Mouse (Mus musculus): ENCODE measurements at regions not wholly inside any gene's neighbourhood (a gene's known extent, or its start where the extent isn't known, plus 50 kb on each side); places are given as distances from the start of the nearest gene placed in this dataset.
A peak's percentile ranks its signal among the peaks of the same experiment; 100 is the strongest.

- Histone ChIP-seq H3K27me3 (no peaks in the 10 kb centered on the region), H3K4me1 (no peaks in the 10 kb centered on the region), H3K27ac (replicated peaks) (no peak overlapping the region), H3K4me3 (no peak overlapping the region), H3K9ac (replicated peaks) (no peak overlapping the region), H3K4me2 (replicated peaks) (no peak overlapping the region), H3K9me3 (no peaks in the 10 kb centered on the region), H3K36me3 (no peaks in the 10 kb centered on the region)
- ATAC-seq (replicated peaks), result no peak
- WGBS, result 36% methylated on average over 1 of the region's 1 CpGs
Observed at GRCm38 (mm10) chr3:80506701-80507100, 295.9 kb downstream of the Gria2 start.

DNA sequence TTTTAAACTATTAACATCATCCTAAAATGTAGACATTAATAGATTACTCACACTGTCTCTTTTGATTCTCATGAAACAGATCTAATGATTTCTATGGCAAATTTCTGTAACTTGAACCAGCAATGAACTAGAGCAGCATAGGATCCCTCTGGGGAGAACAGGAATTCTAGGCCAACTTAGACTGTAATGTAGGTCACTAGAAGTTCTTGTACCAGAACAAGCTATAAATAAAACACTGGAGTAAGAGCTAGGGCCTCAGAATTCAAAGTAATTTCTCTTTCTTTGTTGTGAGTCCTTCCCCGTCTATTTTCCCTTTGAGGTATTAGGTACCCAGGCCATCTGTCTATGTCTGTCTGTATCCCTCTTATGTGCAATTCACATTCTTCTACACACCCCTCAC, 301.5 kb downstream of the Gria2 start:
- WGBS, result 65% methylated on average over 1 of the region's 1 CpGs
- H3K9ac ChIP-seq (replicated peaks), result no peak overlapping the region
- no peak for ATAC-seq (replicated peaks)
- no peak overlapping the region for H3K4me3 ChIP-seq
- no peak overlapping the region for H3K27ac ChIP-seq (replicated peaks)
- H3K9me3 ChIP-seq, result no peaks in the 10 kb centered on the region
- no peaks in the 10 kb centered on the region for H3K27me3 ChIP-seq
- no peaks in the 10 kb centered on the region for H3K4me1 ChIP-seq
- no peak overlapping the region for H3K4me2 ChIP-seq (replicated peaks)
- no peaks in the 10 kb centered on the region for H3K36me3 ChIP-seq

GRCm38 (mm10) chr3:80496556-80496955, 306.1 kb downstream of the Gria2 start:
- ATAC-seq (replicated peaks), result 0 out of 2 replicates have a peak, but pooled peaks have one; percentile 60
- no peaks in the 10 kb centered on the region for H3K4me1 ChIP-seq
- H3K36me3 ChIP-seq, result no peaks in the 10 kb centered on the region
- 80% methylated on average over 2 of the region's 2 CpGs for WGBS
- H3K27ac ChIP-seq (replicated peaks), result peak overlapping the region; percentile 14; the same call in 1 of the 2 replicates
- H3K4me3 ChIP-seq, result no peak overlapping the region
- no peaks in the 10 kb centered on the region for H3K27me3 ChIP-seq
- H3K4me2 ChIP-seq (replicated peaks), result no peak overlapping the region
- H3K9ac ChIP-seq (replicated peaks), result no peak overlapping the region
- no peaks in the 10 kb centered on the region for H3K9me3 ChIP-seq

GRCm38 (mm10) chr3:80484168-80484833, 318.3 kb downstream of the Gria2 start:
- WGBS, result 62% methylated on average over 3 of the region's 3 CpGs
- H3K4me3 ChIP-seq, result no peak overlapping the region
- no peak overlapping the region for H3K4me2 ChIP-seq (replicated peaks)
- no peaks in the 10 kb centered on the region for H3K9me3 ChIP-seq
- H3K4me1 ChIP-seq, result no peaks in the 10 kb centered on the region
- peak overlapping the region; percentile 76 for H3K27ac ChIP-seq (replicated peaks)
- no peaks in the 10 kb centered on the region for H3K27me3 ChIP-seq
- H3K36me3 ChIP-seq, result no peaks in the 10 kb centered on the region
- H3K9ac ChIP-seq (replicated peaks), result no peak overlapping the region
- ATAC-seq (replicated peaks), result peak; percentile 75

DNA sequence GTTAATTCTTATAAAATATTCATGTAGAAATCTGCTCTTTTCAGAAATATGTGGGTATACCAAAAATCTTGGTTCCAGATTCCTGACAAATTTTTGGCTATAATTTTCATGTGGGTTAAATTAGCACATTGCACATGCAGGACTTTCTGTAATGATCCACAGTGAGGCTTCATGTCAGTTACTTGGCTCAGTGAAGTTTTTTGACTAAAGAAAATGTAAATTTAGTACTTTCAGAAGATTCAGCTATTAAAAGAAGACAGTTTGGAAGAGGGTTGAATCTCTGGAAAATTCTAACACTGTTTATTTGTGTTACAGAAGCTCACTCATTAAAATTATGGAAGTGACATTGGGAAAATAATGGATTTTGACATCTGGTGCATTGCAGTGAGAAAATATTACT, 324.0 kb downstream of the Gria2 start:
- no peak overlapping the region for H3K4me2 ChIP-seq (replicated peaks)
- ATAC-seq (replicated peaks), result peak; percentile 69
- H3K4me3 ChIP-seq, result no peak overlapping the region
- H3K4me1 ChIP-seq, result no peaks in the 10 kb centered on the region
- no peaks in the 10 kb centered on the region for H3K9me3 ChIP-seq
- H3K27me3 ChIP-seq, result no peaks in the 10 kb centered on the region
- no peak overlapping the region for H3K9ac ChIP-seq (replicated peaks)
- H3K36me3 ChIP-seq, result no peaks in the 10 kb centered on the region
- no peak overlapping the region for H3K27ac ChIP-seq (replicated peaks)

DNA sequence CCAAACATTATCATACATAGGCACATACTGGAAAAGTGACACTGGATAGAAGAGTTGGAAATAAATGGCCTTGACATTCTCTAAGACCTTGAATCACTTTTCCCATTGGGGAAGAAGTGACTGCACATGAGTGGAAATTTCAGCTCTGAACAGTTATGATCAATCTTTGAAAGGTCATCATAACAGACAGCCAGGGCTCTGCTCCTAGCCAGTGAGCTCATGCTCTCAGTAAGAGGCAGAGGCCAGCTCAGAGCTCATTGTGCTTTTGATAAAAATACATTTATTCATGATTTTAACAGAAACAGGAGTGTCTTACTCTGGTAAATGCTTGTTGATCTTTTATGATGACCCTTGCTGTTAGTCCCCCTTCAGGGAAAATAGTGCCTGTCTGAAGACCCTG, 328.9 kb downstream of the Gria2 start:
- Histone ChIP-seq H3K36me3 (no peaks in the 10 kb centered on the region), H3K27me3 (no peaks in the 10 kb centered on the region), H3K27ac (replicated peaks) (no peak overlapping the region), H3K9ac (replicated peaks) (no peak overlapping the region), H3K9me3 (no peaks in the 10 kb centered on the region), H3K4me3 (no peak overlapping the region), H3K4me2 (replicated peaks) (no peak overlapping the region), H3K4me1 (no peaks in the 10 kb centered on the region)
- ATAC-seq (replicated peaks), result no peak
